Mouse (Mus musculus): ENCODE results near the gene Ints4.
A peak's percentile ranks its signal among the peaks of the same experiment; 100 is the strongest.
"Not testable (repeated sequence)": the region's sequence is repeated elsewhere in the genome, so short reads cannot be mapped to it uniquely, and the experiment has no call there.

The Ints4 gene

DNA sequence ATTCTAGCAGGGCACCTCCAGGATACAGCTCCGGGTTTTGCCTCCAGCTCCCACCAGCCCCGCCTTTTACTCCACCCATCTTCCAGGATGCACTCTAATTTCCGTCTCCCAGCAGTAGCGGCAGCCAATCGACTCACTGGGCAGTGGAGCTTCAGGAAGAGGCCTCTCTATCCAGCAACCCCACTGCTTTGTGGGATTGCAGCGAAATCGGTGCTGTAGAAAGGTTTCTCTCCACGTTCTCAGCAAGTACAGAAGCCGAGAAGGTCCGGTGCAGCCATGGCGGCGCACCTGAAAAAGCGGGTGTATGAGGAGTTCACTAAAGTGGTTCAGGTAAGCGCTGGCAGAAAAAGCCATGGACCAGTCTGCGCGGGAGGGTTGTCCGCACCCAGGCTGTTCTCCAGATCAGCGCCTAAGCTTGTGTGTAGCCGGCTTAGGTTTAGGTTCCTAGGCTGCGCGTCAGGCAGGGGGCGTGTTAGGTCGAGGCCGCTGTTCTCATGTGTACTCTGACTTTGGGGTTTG is at the start of gene Ints4:
Gene Ints4, plus strand, starts transcription at position 136 of the 519 bp plus-strand sequence.
- DNase-seq, result peak; percentile 92 to 98

DNA sequence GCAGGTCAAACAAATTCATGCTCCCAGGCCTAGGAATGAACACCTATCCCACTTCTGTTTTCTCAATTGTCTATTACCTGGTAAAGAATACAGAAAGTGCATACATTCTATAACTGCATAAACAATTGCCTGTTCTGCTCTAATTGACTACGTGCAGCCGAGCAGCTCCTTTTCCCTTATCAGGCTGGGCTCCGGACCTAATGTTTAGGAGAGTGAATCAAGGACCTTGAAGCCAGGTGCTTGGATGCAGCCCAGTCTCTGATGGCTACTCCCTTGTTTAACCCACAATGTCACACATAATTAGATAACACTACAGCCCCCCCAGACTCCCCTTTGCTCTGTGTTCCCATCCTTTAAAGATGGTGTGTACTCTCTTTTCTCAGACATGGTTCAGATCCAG is 47.2 kb upstream of the Ints4 start:
- DNase-seq, result not testable (repeated sequence)

GRCm38 (mm10) chr7:97434517-97434916 is 46.2 kb upstream of the Ints4 start:
- DNase-seq, result no peak

DNA sequence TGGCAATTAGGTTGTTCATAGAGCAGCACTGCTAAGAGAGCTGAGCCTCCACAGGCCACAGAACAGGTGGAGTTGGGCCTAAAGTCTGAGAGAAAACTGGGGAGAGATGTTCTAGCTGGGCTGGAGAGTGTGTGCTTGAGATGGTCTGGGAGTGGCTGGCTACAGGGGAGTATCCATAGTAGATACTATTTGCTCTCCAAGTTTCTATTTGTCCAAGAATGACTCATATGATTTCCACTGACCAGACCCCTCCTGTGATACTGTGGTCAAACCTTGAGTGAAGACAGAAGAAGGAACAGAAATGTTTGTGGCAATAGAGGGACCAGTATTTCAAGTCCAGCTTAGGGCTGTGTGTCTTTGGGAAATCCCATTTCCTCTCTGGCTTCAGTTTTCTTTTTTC is 41.8 kb upstream of the Ints4 start:
- no peak for DNase-seq

DNA sequence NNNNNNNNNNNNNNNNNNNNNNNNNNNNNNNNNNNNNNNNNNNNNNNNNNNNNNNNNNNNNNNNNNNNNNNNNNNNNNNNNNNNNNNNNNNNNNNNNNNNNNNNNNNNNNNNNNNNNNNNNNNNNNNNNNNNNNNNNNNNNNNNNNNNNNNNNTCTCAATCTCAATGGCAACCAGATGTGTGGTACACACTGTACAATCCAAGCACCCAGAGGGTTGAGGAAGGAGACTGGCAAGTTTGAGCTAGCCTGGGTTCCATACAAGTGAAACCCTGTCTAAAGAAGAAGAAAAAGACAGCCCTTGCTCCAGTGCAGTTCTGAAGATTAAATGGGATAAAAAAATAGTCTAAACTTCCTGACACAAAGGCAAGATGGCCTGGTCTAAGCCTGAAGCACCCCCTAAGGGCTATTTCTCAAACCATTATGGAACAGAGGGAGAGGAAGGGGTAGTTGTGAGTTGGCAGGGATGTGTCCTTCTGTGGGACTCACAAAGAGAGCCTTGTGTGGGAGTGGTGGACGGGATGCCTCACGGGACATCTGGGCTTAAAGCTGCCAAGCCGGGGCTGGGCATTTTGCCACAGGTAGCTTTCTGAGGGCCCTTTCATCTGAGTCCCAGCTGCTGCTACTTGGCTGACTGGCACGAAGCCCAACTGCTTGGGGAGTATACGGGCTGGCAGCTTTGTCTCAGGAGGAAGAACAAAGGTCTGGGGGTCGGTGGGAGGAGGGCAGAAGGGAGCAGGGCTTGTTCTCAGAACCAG is 34.4 kb upstream of the Ints4 start:
- DNase-seq, result peak; percentile 77 to 80

DNA sequence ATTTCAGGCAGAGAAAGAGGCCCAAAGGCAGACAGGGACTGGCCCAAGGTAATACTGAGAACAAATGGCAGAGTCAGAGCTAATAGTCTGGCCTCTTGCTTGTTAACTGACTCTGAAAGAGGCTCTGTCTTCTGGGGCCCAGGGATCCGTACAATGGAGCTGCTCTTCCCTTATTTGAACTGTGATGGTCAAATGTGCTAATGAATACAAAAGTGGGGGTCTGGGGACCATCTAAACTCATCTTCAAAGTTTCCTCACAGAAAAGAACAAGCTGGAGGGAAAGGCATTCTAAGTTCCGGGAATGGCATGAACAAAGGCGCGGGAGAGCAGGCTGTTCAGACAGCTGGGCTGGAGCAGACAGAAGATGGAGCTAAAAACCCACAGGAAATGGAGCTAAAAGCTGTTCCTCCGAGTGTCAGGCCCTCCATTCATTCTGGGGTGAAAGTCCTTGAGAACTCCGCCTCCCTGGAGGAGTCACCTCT is 33.7 kb upstream of the Ints4 start:
- no peak for DNase-seq

GRCm38 (mm10) chr7:97451023-97451422 is 29.7 kb upstream of the Ints4 start, which contains the start of gene Kctd14:
Kctd14 (plus strand) TSS chr7:97451323.
- DNase-seq, result not testable (repeated sequence)

- DNase-seq, result no peak
Measured at GRCm38 (mm10) chr7:97452196-97452595, 28.6 kb upstream of the Ints4 start.

DNA sequence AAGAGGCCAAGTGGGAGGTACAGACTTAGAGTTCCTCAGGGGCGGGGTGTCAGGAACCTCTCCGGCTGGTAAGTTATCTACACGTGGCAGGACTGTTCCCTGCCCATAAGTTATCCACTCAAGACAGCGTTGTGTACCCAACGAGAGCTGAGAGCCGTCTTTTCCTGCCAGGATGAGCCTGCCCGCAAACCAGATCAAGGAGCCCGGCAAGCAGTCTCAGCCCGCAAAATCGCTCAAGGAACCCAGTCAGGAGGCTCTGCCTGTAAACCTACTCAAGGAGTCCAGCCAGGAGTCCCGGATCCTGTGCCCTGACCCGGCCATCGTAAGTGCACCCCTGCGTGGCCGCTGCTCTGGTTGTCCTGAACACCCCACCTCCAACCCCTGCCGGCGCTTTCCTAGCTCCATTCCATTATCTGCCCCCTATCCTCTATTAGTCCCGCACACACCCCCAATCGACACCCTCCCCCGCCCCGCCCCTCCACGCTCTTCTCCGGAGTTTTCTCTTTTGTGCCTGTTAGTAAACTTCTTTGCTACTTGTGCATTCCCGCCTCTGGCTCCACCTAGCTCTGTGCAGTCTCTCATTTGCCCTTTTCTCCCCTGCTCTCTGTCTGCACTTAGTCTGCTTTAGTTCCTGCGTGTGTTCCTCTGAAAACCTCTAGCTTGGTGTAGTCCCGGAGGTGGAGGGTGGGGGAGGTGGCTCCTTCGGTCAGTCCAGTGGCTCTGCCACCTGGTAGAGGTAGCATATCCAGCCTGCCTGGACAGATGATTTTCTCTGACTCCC is 27.4 kb upstream of the Ints4 start:
- DNase-seq, result no peak

- no peak for DNase-seq
Measured at GRCm38 (mm10) chr7:97454795-97455194, 26.0 kb upstream of the Ints4 start.

DNA sequence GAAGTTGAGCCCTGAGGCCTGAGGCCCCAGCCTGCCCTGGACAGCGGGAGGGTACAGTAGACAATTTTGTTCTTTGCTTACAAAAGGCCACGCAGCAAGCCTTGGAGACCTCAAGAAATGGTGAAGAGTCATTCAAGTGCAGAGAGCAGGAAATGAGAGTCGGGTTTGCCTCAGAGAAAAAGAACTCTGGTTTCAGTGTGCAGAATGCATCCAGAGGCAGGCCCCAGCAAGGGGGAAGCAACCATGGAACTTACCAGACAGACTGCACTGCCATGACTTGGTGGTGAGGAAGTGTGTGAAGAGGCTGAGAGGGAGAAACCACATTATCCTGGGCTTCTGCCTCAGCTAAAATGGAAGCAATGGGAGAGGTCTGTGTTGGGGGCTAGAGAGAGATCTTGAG is 25.2 kb upstream of the Ints4 start:
- no peak for DNase-seq

DNA sequence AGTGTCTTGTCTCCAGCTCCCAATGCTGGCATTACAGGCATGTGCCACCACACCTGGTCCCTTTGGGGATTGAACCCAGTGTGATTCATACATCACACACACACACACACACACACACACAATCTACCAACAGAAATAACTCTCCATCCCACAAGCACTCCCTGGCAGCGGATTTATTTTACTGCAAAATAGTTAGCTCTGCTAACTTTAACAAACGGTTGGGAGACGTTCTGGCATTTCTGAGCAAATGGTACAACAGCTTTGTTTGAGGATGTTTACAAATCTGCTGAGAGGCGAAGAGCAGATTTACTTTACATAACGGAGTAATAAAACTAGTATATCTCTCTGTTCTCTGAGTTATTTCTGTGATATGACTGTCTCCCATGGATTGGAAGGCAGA is 7.8 kb upstream of the Ints4 start:
- DNase-seq, result no peak

- no peak for DNase-seq
Measured at GRCm38 (mm10) chr7:97479349-97479748, 1.4 kb upstream of the Ints4 start.

DNA sequence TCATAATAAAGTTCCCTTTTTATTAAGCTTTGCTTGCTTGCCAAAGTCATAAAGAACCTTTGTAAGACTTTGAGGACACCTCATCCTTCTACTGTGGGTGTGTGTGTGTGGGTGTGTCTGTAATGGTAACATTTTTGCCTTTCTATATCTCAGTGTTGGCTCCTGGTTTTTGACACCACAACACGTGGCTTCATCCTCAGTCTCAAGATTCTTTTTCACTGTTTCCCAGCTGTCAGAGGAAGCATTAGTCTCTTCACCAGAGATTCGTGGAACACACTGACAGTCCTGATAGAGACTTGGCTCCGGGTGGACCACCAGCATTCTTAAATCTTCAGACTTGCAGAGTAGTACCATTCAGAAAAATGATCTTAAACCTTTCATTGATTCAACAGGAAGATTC is 466 bp upstream of the Ints4 start:
- peak in 1 of 2 experiments; percentile 20 for DNase-seq

DNA sequence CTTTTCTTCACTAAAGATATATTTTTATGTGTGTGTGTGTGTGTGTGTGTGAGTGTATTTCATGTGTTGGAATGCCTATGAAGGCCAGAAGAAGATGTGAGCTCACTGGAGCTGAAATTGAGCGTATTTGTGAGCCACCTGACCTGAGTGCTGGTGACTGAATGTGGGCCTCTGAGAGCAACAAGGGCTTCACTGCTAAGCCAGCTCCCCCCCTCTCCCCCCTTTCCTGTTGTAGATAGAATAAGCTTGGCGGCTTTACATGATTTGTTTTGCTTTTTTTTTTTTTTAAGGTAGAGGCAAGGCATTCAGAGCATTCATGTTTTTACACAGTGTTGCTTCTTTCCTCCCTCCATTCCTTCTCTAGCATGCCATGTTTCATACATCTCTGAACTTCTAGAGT is 2.6 kb downstream of the Ints4 start:
- no peak for DNase-seq

DNA sequence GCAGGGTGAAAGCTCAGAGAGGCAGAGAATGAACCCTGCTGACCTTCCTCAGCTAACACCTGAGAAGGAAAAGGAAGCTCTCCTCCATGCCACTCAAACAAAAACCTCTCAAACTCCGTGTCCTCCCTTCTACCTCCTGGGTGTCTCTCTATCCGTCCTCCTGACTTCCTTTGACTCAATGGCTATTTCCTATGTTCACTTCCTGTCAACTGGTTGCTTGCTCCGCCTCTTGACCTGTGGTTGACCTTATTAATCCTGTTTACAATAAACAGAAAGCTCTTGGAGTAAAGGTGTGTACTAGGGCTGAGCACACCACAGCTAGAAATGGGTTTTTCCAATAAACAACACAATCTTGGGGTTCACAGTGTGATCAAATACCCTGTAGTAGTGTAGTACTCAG is 10.4 kb downstream of the Ints4 start:
- DNase-seq, result no peak

DNA sequence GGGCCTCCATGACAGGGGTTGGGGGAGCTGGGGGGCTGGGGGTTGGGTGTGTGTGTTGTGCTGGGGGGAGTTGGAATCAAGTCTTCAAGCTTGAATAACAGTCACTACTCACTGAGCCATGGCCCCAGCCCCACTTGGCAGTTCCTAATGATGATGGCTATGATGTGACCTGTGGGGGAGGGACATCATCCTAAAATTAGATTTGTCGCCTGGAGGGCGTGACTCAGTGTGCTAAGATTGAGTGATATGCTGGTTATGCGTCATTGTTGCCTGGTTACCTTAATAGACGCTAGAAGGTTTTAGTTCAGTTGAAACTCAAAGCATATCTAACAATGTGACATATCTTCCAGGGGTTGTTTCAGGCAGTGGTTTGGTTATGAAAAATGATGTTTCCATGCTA is 11.7 kb downstream of the Ints4 start:
- no peak for DNase-seq

- no peak for DNase-seq
Measured at GRCm38 (mm10) chr7:97495052-97495451, 14.3 kb downstream of the Ints4 start.

DNA sequence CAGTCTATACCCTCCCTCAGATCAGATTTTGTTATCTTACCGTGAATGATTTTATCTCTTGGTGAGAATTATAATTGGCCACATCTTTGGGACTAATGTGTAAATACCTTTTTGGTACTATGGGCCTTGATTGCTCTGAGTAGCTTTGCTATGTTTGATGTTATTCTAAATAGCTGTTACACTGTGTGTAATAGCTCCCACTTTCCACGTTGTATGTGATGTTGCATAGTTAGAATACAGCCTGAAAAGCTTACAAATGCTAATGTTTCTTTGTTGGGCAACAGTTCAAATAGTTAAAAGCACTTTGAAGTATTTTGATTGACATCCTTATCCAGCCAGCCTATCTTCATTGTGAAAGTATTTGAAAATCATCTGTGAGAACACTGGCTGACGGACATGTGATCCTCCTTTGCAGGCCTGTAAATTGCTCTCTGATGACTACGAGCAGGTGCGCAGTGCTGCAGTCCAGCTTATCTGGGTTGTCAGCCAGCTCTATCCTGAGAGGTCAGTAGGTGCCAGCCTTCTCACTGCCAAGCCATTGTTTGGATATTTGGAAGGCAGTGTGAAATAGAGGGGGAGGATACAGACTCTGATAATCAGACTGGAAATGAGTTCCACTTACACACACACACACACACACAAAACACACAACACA is 19.9 kb downstream of the Ints4 start:
- peak; percentile 72 to 88 for DNase-seq

DNA sequence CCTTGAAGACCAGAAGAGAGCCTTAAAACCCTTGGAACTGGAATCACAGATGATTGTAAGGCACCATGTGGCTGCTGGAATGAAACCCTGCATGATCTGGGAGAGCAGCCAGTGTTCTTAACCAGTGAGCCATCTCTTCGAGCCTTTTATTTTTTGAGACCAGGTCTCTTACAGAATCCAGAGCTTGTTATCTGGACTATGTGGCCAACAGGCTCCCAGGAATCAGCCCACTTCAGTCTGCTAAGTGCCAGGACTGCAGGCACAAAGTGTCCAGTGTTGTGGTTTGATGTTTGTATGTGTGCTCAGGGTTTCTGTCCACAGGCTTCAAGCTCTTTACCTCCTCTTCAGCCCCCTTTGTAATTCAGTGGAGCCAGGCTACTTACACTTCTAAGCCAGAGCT is 34.0 kb downstream of the Ints4 start:
- DNase-seq, result peak; percentile 50 to 62

DNA sequence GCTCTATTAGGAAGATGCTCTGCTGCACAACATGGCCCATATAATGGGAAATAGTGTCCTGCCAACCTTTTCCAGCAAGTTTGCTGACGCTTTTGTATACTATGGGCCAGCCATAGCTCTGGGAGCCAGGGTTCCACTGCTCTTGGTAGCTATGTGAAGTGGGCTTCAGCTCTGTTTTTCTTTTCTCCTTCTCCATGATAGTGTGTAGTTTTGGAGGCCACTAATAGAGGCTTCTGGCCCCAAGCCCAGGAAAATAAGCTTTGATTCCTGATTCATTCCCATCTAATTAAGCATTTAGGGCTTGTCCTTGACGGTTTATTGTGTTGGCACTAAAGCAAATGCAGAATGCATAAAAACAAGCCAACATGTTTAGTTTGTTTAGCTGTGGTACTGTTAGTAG is 39.2 kb downstream of the Ints4 start:
- no peak for DNase-seq

DNA sequence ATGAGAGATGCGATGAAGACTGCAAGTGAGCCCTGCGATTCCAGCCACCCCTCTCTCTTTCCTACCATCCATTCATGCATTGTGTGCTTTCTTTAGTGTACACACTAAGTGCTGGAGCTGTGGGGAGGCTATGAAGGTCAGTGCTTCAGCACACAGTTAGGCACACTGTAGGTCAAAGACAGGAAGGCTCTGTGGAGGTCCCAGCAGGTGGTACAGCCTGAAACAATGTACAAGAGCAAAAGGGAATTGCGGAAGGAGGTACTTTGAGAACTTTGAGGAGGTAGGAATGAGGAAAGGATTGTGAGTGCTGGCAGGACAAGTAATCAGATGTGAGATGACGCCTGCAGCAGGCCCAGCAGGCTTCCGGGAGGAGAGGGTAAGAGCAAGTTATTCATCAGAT is 54.8 kb downstream of the Ints4 start:
- DNase-seq, result no peak

- no peak for DNase-seq
Measured at GRCm38 (mm10) chr7:97536571-97536970, 55.8 kb downstream of the Ints4 start.

Measured in cerebellum, adult 18-20 months (tissue).